Mouse (Mus musculus) myocyte (in vitro differentiated cells): ENCODE measurements around the gene Olfr553.

Experiments
- POLR2A ChIP-seq: IDR thresholded peaks from one replicate; pipeline ENCODE4 v1.6.1; 2011; ENCODE audit warnings: low read depth, mild to moderate bottlenecking, control low read depth, moderate library complexity; ENCODE audit not compliant: insufficient read length
- REST ChIP-seq: IDR thresholded peaks from one replicate; pipeline ENCODE4 v1.6.1; 2011; ENCODE audit warnings: mild to moderate bottlenecking, control low read depth, moderate library complexity; ENCODE audit not compliant: insufficient read depth, insufficient read length
- SRF ChIP-seq: IDR thresholded peaks from one replicate; pipeline ENCODE4 v1.6.1; 2011; ENCODE audit warnings: low read depth; ENCODE audit not compliant: control insufficient read depth, insufficient read length

DNA sequence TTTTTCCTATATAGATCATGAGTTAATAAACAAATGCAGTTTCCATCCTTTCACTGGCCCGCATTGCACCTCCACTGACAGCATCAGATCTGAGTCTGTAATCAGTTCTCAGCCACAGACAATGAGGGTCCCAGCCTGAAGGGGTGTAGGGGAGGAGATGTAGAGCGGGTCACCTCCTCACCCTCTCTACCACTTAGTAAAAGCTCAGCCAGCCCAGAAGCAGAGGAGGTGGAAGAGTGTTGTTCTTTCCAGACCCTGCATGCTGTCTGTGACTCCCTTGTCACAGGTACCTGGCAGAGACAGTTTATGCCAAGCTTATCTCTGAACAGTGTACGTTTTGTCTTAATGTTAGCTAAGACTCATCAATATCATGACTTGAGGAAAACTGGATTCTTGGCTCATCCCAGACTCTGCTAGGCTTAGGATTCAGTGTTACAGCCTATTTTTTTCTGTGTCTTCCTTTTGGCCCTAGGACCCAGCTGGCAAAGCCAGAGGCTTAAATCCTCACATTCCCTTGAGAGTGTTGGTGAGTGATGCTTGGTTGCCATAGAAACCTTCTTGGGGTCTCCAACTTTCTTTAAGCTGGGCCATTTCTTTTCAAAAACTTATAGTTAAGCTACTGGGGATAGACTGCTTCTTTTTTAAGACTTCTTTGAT is 44.7 kb downstream of the Olfr553 start:
- TF ChIP-seq REST, result no peak
- no peak for TF ChIP-seq POLR2A
- no peak for TF ChIP-seq SRF
